Mouse (Mus musculus): Measurements from ENCODE around the gene Tagap. TPM values are rescaled to one million over a fixed set of nuclear protein-coding genes. Genes with fewer than 3 reads are reported as not detected.

Tagap gene
- polyA plus RNA-seq, 1 experiment from 2014 or later, result 0.92 TPM

DNA sequence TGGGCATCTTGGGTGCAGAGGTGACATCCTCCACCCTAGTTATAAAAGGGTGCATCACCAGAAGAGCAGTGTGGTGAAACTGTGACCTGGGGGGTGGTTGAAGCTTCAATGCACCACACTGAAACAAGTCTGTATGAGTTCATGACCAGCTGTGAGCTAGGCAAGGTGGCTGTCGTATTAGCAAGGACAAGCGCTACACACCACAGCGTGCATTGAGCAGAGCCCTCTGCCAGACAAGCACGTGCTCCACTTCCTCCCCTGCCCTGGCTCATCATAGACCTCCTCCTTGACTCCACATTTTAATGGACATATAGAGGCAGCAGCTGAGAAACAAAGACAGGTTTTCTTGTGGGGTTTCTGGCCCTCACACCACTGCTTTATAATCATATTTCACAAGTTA is 28.0 kb upstream of the Tagap start:
- Histone ChIP-seq H3K9me3 (ENCODE audit: low read depth, low read length) (no peaks in the 10 kb centered on the region), H3K36me3 (ENCODE audit: insufficient read depth) (no peaks in the 10 kb centered on the region), H3K27me3 (ENCODE audit: insufficient read depth, low read length) (no peaks in the 10 kb centered on the region), H3K4me3 (ENCODE audit: low read depth, low read length) (no peak overlapping the region), H3K27ac (ENCODE audit: low read depth) (no peak overlapping the region), H3K9ac (no peak overlapping the region), H3K4me1 (ENCODE audit: insufficient read depth) (no peaks in the 10 kb centered on the region), H3K4me2 (no peak overlapping the region)
- DNase-seq, result no peak
- no peak for TF ChIP-seq CTCF (IDR thresholded peaks at IDR 0.05; ENCODE audit: low read depth)
- 82% methylated on average over 4 of the region's 4 CpGs for WGBS
- no peak for ATAC-seq (ENCODE audit: insufficient read depth)

DNA sequence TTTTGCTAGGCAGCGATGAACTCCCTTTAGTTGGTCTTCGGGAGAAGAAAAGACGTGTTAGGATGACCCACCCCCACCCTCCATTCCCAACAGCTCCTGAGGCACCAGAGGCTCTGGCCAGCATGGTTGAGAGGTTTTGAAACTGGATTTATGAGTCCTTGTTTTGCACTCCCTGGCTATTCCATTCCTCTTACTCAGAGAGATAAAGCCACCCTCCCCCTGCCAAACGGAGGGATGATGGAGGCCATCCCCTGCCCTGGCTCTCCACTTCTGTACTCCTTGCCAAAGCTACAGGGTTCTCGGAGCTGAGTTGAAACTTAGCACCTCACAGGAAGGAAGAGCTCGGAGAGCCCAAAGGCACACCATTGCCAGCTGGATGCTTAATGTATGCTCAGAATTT is 26.6 kb upstream of the Tagap start:
- Histone ChIP-seq H3K9ac (no peak overlapping the region), H3K27me3 (ENCODE audit: insufficient read depth, low read length) (no peaks in the 10 kb centered on the region), H3K27ac (ENCODE audit: low read depth) (no peak overlapping the region), H3K4me2 (no peak overlapping the region), H3K36me3 (ENCODE audit: insufficient read depth) (no peaks in the 10 kb centered on the region), H3K4me3 (ENCODE audit: low read depth, low read length) (no peak overlapping the region), H3K4me1 (ENCODE audit: insufficient read depth) (no peaks in the 10 kb centered on the region), H3K9me3 (ENCODE audit: low read depth, low read length) (no peaks in the 10 kb centered on the region)
- ATAC-seq (ENCODE audit: insufficient read depth) (no peak), DNase-seq (no peak)
- WGBS, result 55% methylated on average over 6 of the region's 6 CpGs
- TF ChIP-seq CTCF (IDR thresholded peaks at IDR 0.05; ENCODE audit: low read depth), result no peak

DNA sequence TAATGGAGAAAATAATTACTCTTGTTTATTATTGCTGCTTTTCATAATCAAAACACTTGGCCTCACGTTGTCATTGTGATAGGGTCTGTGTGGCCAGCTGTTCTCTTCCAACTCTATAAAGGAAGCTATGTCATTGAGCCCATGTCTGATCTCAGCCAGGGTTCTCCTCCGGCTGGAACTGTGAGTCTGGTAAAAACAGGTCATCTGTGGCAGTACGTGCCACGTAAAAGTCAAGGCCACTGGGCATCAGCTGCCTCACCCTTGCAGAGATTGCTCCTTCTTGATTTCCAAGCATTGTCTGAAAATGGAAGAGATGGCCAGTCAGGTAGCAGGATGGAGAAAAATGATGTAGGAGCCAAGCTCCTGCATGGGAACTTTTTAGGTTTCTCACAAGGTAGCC is 25.8 kb upstream of the Tagap start:
- no peaks in the 10 kb centered on the region for H3K4me1 ChIP-seq (ENCODE audit: insufficient read depth)
- no peak overlapping the region for H3K27ac ChIP-seq (ENCODE audit: low read depth)
- no peak overlapping the region for H3K9ac ChIP-seq
- no peaks in the 10 kb centered on the region for H3K9me3 ChIP-seq (ENCODE audit: low read depth, low read length)
- no peaks in the 10 kb centered on the region for H3K36me3 ChIP-seq (ENCODE audit: insufficient read depth)
- ATAC-seq (ENCODE audit: insufficient read depth) (no peak), DNase-seq (no peak)
- H3K4me3 ChIP-seq (ENCODE audit: low read depth, low read length), result no peak overlapping the region
- no peaks in the 10 kb centered on the region for H3K27me3 ChIP-seq (ENCODE audit: insufficient read depth, low read length)
- WGBS, result 69% methylated on average over 4 of the region's 4 CpGs
- H3K4me2 ChIP-seq, result no peak overlapping the region
- no peak for TF ChIP-seq CTCF (IDR thresholded peaks at IDR 0.05; ENCODE audit: low read depth)

DNA sequence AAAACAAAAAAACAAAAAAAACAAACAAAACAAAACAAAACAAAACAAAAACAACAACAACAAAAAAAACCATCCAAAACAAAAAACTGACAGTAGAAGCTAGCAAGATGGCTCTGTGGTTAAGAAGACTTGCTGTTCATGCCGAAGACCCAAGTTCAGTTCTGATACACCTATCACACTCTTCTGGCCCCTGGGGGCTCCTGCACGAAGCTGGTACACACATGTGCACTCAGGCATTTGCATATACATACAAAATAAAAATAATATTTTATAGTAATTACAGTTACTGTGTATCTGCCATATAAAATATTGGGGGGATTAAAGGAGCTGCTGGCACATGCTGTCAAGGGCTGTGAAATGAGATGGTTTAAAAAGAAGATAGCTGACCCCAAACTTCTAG is 24.3 kb upstream of the Tagap start:
- WGBS, result 78% methylated on average over 2 of the region's 2 CpGs
- TF ChIP-seq CTCF (IDR thresholded peaks at IDR 0.05; ENCODE audit: low read depth), result no peak
- ATAC-seq (ENCODE audit: insufficient read depth) (no peak), DNase-seq (no peak)
- H3K9me3 ChIP-seq (ENCODE audit: low read depth, low read length), result no peaks in the 10 kb centered on the region
- H3K9ac ChIP-seq, result no peak overlapping the region
- H3K4me1 ChIP-seq (ENCODE audit: insufficient read depth), result no peaks in the 10 kb centered on the region
- no peak overlapping the region for H3K27ac ChIP-seq (ENCODE audit: low read depth)
- no peak overlapping the region for H3K4me3 ChIP-seq (ENCODE audit: low read depth, low read length)
- H3K27me3 ChIP-seq (ENCODE audit: insufficient read depth, low read length), result no peaks in the 10 kb centered on the region
- no peak overlapping the region for H3K4me2 ChIP-seq
- H3K36me3 ChIP-seq (ENCODE audit: insufficient read depth), result no peaks in the 10 kb centered on the region

DNA sequence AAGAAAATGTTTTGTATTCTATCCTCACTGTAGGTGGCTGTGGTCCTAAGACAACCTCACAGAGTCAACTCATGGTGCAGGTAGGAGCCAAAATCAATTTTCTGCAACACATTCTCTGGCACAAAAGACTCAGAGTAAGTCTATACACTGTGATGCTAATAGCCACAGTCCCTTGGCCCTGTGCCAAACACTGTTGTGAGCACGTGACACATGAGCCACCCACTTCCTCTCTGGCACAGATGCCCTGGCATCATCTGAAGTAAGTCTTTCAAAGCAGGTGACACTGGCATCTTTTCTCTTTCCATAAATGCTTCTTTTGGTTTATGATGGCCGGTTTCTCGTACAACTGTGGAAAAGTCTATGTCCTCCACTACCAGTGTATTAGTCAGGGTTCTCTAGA is 23.4 kb upstream of the Tagap start:
- Histone ChIP-seq H3K27me3 (ENCODE audit: insufficient read depth, low read length) (no peaks in the 10 kb centered on the region), H3K4me1 (ENCODE audit: insufficient read depth) (no peaks in the 10 kb centered on the region), H3K36me3 (ENCODE audit: insufficient read depth) (no peaks in the 10 kb centered on the region), H3K4me2 (no peak overlapping the region), H3K9me3 (ENCODE audit: low read depth, low read length) (no peaks in the 10 kb centered on the region), H3K4me3 (ENCODE audit: low read depth, low read length) (no peak overlapping the region), H3K9ac (no peak overlapping the region), H3K27ac (ENCODE audit: low read depth) (no peak overlapping the region)
- WGBS, result 70% methylated on average over 3 of the region's 3 CpGs
- TF ChIP-seq CTCF (IDR thresholded peaks at IDR 0.05; ENCODE audit: low read depth), result no peak
- DNase-seq, result no peak
- no peak for ATAC-seq (ENCODE audit: insufficient read depth)

DNA sequence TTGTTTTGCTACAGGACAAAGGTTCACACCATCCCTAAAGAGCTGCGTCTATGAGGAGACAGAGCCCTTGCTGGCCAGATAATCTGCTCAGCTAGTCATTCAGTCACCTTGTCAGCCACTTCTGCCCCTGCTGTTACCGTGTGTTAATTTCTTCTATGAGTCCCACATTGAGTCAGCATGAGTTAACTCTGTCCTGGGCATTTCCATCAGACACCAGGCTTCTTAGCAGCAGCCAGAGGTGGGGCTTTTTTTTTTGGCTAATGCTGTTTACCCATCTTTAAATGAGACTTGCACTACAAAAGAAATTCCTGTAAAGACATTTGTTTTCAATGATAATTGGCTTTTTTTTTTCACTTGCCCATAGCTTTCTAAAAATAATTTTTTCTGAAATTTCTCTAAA is 20.8 kb upstream of the Tagap start:
- no peak overlapping the region for H3K27ac ChIP-seq (ENCODE audit: low read depth)
- H3K4me2 ChIP-seq, result no peak overlapping the region
- H3K9ac ChIP-seq, result no peak overlapping the region
- H3K4me3 ChIP-seq (ENCODE audit: low read depth, low read length), result no peak overlapping the region
- no peaks in the 10 kb centered on the region for H3K4me1 ChIP-seq (ENCODE audit: insufficient read depth)
- no peaks in the 10 kb centered on the region for H3K27me3 ChIP-seq (ENCODE audit: insufficient read depth, low read length)
- WGBS, result 26% methylated on average over 2 of the region's 2 CpGs
- TF ChIP-seq CTCF (IDR thresholded peaks at IDR 0.05; ENCODE audit: low read depth), result no peak
- DNase-seq (no peak), ATAC-seq (ENCODE audit: insufficient read depth) (no peak)
- H3K36me3 ChIP-seq (ENCODE audit: insufficient read depth), result no peaks in the 10 kb centered on the region
- no peaks in the 10 kb centered on the region for H3K9me3 ChIP-seq (ENCODE audit: low read depth, low read length)

DNA sequence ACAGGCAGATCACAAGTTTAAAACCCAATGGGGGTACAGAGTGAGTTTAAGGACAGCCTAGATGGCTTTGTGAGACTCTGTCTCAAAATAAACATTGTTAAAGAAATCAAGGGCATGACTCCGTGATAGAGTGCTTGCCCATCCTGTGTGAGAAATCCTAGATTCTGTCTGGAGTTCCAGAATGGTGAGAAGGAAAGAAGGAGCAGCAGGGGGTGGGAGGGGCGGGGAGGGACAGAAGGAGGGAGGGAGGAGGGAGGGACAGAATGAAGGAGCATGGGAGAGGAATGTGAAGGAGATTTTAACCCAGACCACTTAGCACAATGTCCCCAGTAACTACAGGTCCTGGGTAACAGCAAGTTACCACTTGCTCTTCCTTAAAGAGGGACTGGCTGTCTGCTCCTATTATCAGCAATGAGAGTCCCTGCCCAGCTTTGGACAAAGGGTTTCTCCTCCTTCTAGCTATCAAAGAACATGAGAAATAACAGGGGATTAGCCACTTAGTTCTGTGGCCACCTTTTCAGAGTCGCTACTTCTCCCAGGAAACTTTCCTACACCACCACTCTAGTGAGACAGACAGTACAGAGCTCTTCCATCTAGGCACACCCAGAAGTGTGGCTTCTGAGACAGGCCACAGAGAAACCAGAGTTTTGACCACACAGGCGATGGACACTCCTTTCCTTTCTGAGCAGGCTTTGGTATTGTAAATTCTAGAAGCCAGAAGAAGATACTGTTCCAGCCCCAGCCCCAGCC is 19.7 kb upstream of the Tagap start:
- WGBS, result 36% methylated on average over 4 of the region's 4 CpGs
- H3K9me3 ChIP-seq (ENCODE audit: low read depth, low read length), result no peaks in the 10 kb centered on the region
- no peak overlapping the region for H3K4me3 ChIP-seq (ENCODE audit: low read depth, low read length)
- DNase-seq, result no peak
- no peak for TF ChIP-seq CTCF (IDR thresholded peaks at IDR 0.05; ENCODE audit: low read depth)
- no peaks in the 10 kb centered on the region for H3K36me3 ChIP-seq (ENCODE audit: insufficient read depth)
- no peaks in the 10 kb centered on the region for H3K27me3 ChIP-seq (ENCODE audit: insufficient read depth, low read length)
- no peaks in the 10 kb centered on the region for H3K4me1 ChIP-seq (ENCODE audit: insufficient read depth)
- H3K4me2 ChIP-seq, result no peak overlapping the region
- H3K27ac ChIP-seq (ENCODE audit: low read depth), result no peak overlapping the region
- H3K9ac ChIP-seq, result no peak overlapping the region
- no peak for ATAC-seq (ENCODE audit: insufficient read depth)

All from lung, embryonic 14.5 days (tissue).